Mouse (Mus musculus) embryonic facial prominence, embryonic 11.5 days (tissue): ENCODE data around the gene Crtc3. TPM values are rescaled to one million over a fixed set of nuclear protein-coding genes. Genes with fewer than 3 reads are reported as not detected.

Source experiments
- ATAC-seq: fragments of 200-750 bp; cut with Nextera tagmentation; replicated peaks from 2 replicates; pipeline ENCODE4 v1.8.0; 2017; ENCODE audit warnings: low read depth; ENCODE audit not compliant: insufficient number of reproducible peaks, low FRiP score, low TSS enrichment
- DNase-seq: peaks from one replicate; pipeline ENCODE4 v3.0.0-alpha.2; 2015; ENCODE audit warnings: low spot score
- H3K27ac ChIP-seq: fragments of 300-500 bp; sonication (generic); replicated peaks from 2 replicates; pipeline ENCODE4 v1.5.1; 2014; ENCODE audit warnings: mild to moderate bottlenecking, low read depth, low read length, control low read depth
- H3K27me3 ChIP-seq: fragments of 300-500 bp; sonication (generic); 2 replicates; pipeline ENCODE4 v1.6.1; 2014; ENCODE audit warnings: mild to moderate bottlenecking, low read length, moderate library complexity, mixed read lengths; ENCODE audit not compliant: control insufficient read depth, insufficient read depth
- H3K36me3 ChIP-seq: fragments of 300-500 bp; sonication (generic); replicated peaks from 2 replicates; pipeline ENCODE4 v1.6.1; 2014; ENCODE audit warnings: low read depth, mild to moderate bottlenecking, low read length, moderate library complexity, mixed read lengths; ENCODE audit not compliant: control insufficient read depth, insufficient read depth
- H3K4me1 ChIP-seq: fragments of 300-500 bp; sonication (generic); 2 replicates; pipeline ENCODE4 v1.6.1; 2014; ENCODE audit warnings: low read length, mixed read lengths; ENCODE audit not compliant: control insufficient read depth, insufficient read depth
- H3K4me2 ChIP-seq: fragments of 300-500 bp; sonication (generic); 2 replicates; pipeline ENCODE4 v1.6.1; 2014; ENCODE audit warnings: low read depth, mild to moderate bottlenecking, control low read depth, low read length, moderate library complexity
- H3K4me3 ChIP-seq: fragments of 300-500 bp; sonication (generic); 2 replicates; pipeline ENCODE4 v1.5.1; 2014; ENCODE audit warnings: low read depth, low read length, control low read depth
- H3K9ac ChIP-seq: fragments of 300-500 bp; sonication (generic); replicated peaks from 2 replicates; pipeline ENCODE4 v1.6.1; 2014; ENCODE audit warnings: mild to moderate bottlenecking, control low read depth, low read length
- H3K9me3 ChIP-seq: fragments of 300-500 bp; sonication (generic); replicated peaks from 2 replicates; pipeline ENCODE4 v1.6.1; 2016; ENCODE audit warnings: mild to moderate bottlenecking, low read length, inconsistent platforms, mixed read lengths; ENCODE audit not compliant: control insufficient read depth
- WGBS: fragments of 180-500 bp; shearing (Covaris S2); extraction: QIAGEN DNeasy Blood & Tissue Kit; methylation state at CpG from one replicate; pipeline ENCODE4 v1.1.7; 2014; 5-methylcytosine and 5-hydroxymethylcytosine counted together
- polyA plus RNA-seq: library from polyadenylated mRNA; unstranded; fragments of >200 nt; fragmentation: Nextera tagmentation; extraction: Ambion mirVana; gene quantifications from 2 replicates; pipeline ENCODE4 v1.2.1, GENCODE M21; 2014

Gene Crtc3
- polyA plus RNA-seq, 1 experiment from 2014 or later = 8.4 TPM

DNA sequence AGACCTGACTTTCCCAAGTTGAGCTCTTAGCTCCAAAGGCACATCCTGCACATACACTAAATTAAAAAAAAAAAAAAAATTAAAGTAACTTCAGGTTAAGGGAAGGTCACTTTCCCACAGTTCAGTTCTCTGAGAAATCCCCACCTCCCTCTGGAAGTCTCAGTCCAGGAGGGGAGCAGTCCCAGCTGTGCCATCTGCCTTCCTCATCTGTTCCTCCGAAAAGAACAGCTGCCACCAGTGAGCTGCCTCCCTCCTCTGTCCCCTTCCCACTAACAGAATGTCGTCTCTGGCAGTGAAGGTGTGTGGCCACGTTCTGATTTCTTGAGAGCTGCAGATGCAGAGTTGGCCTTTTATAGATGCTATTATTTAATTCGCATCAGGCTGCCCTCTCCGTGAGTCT lies 9.2 kb upstream of the Crtc3 start:
- 78% methylated on average over 5 of the region's 5 CpGs for WGBS
- ATAC-seq (no peak), DNase-seq (no peak)
- Histone ChIP-seq H3K4me3 (no peak overlapping the region), H3K36me3 (no peaks in the 10 kb centered on the region), H3K4me2 (no peak overlapping the region), H3K9ac (no peak overlapping the region), H3K27ac (no peak overlapping the region), H3K27me3 (no peaks in the 10 kb centered on the region), H3K9me3 (no peaks in the 10 kb centered on the region), H3K4me1 (no peaks in the 10 kb centered on the region)

DNA sequence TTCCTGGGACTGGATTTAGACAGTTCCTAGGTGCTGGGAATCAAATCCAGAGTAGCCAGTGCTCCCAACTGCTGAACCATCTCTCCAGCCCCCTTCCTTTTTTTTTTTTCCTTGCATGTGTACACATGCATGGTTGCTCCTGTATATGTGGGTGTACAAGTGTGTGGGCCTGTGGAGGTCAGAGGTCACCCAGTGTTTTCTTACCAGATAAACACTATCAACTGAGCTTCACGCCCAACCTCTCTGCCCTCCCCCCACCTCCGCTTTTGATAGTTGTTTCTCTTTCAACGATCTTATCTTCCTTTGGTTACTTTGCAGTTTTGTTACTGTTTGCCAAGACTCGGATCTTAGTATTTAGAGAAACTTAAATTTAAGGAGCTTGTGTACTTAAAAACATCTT lies 8.2 kb upstream of the Crtc3 start:
- ATAC-seq = no peak
- no peak overlapping the region for H3K9ac ChIP-seq

DNA sequence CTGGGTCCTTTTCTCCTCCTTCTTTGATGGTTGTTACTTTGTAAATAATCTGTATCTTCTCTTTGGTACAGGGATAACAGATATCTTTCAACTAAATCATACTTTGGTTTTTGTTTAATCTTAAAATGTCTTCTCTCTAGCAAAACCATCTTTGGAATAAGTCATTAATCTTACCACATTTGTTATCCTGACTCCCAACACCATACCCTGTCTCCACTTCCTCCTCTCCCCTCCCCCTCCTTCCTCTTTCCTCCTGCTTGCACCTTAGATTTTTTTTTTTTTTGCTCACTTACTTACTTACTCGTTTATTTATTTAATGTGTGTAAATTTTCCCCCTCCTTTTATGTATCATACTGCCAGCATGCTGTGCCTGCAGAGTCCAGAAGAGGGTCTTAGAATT lies 7.7 kb upstream of the Crtc3 start:
- Histone ChIP-seq H3K36me3 (no peaks in the 10 kb centered on the region), H3K9me3 (no peaks in the 10 kb centered on the region), H3K27ac (no peak overlapping the region), H3K9ac (no peak overlapping the region), H3K4me2 (no peak overlapping the region), H3K4me3 (no peak overlapping the region), H3K27me3 (no peaks in the 10 kb centered on the region), H3K4me1 (no peaks in the 10 kb centered on the region)
- WGBS = 58% methylated on average over 1 of the region's 1 CpGs
- ATAC-seq (no peak), DNase-seq (no peak)

More for the DNA sequence above, 8.2 kb upstream of the Crtc3 start:
- Histone ChIP-seq H3K36me3 (no peaks in the 10 kb centered on the region), H3K9me3 (no peaks in the 10 kb centered on the region), H3K27me3 (no peaks in the 10 kb centered on the region), H3K27ac (no peak overlapping the region), H3K4me3 (no peak overlapping the region), H3K4me1 (no peaks in the 10 kb centered on the region), H3K4me2 (no peak overlapping the region)
- no peak for DNase-seq
- 64% methylated on average over 4 of the region's 4 CpGs for WGBS

DNA sequence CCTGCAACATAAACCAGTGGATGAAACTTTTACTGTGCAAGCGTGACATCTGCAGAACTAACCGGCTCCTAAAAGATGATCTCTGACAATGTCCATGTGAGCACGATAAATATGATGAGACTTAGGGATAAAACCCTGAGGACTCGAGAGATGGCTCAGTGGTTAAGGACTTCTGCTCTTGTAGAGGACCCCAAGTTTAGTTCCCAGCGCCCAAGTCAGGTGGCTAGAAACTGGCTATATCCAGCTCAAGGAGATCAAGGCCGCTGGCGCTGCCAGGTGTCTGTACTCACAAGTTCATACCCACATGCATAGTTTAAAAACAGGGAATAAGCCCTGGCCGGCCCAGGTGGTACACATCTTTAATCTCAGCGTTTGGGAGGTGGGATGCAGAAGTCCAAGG lies 3.8 kb upstream of the Crtc3 start:
- WGBS = 88% methylated on average over 9 of the region's 9 CpGs
- H3K27ac ChIP-seq = no peak overlapping the region
- no peaks in the 10 kb centered on the region for H3K9me3 ChIP-seq
- H3K4me2 ChIP-seq = no peak overlapping the region
- H3K9ac ChIP-seq = no peak overlapping the region
- H3K27me3 ChIP-seq = no peaks in the 10 kb centered on the region
- DNase-seq = no peak
- no peaks in the 10 kb centered on the region for H3K36me3 ChIP-seq
- no peaks in the 10 kb centered on the region for H3K4me1 ChIP-seq
- H3K4me3 ChIP-seq = no peak overlapping the region
- ATAC-seq = no peak

DNA sequence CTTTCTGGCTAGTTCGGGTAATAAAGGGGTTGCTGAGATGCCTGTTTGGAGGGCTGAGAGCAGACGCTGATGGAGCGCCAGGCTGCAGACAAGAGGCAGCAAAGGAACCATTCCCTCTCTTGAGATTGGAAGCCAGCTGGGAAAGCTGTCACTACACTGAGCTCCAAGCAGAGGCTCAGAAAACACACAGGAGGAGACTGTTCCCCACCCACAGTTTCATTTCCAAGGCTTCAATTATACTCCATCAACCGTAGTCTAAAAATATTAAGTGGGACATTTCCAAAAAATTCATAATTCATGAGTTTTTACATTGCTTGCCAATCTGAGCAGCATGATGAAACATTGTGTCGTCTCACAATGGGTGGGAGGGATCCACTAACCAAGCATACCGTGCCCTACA lies 2.5 kb upstream of the Crtc3 start:
- Histone ChIP-seq H3K4me3 (no peak overlapping the region), H3K27me3 (no peaks in the 10 kb centered on the region), H3K36me3 (no peaks in the 10 kb centered on the region), H3K9me3 (no peaks in the 10 kb centered on the region), H3K9ac (no peak overlapping the region), H3K4me2 (no peak overlapping the region), H3K27ac (no peak overlapping the region), H3K4me1 (no peaks in the 10 kb centered on the region)
- DNase-seq = no peak
- no peak for ATAC-seq
- WGBS = 73% methylated on average over 6 of the region's 6 CpGs

DNA sequence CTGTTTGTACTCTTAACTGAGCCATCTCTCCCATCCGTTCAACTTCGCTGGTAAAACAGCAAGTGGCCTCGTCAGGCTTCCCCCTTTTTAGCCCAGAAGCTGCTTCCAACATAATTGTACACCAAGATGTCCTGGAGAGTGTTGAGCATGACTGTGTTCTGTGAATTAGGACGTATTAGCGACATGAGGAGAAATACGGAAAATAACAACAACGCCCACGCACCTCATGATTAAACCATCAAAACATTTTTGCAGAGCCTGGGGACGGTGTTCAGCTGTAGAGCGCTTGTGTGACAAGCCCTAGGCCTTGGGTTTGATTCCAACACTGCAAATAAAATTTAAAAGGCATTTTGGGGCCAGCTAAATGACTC lies 529 bp upstream of the Crtc3 start:
- H3K9ac ChIP-seq = peak overlapping the region; percentile 95
- no peaks in the 10 kb centered on the region for H3K36me3 ChIP-seq
- peak overlapping the region; percentile 86 for H3K4me2 ChIP-seq
- ATAC-seq (no peak), DNase-seq (no peak)
- no peaks in the 10 kb centered on the region for H3K27me3 ChIP-seq
- WGBS = 25% methylated on average over 10 of the region's 10 CpGs
- H3K27ac ChIP-seq = no peak overlapping the region; the same call in 1 of the 2 replicates
- no peaks in the 10 kb centered on the region for H3K9me3 ChIP-seq
- peak overlapping the region; percentile 83 for H3K4me3 ChIP-seq
- H3K4me1 ChIP-seq = no peaks in the 10 kb centered on the region

DNA sequence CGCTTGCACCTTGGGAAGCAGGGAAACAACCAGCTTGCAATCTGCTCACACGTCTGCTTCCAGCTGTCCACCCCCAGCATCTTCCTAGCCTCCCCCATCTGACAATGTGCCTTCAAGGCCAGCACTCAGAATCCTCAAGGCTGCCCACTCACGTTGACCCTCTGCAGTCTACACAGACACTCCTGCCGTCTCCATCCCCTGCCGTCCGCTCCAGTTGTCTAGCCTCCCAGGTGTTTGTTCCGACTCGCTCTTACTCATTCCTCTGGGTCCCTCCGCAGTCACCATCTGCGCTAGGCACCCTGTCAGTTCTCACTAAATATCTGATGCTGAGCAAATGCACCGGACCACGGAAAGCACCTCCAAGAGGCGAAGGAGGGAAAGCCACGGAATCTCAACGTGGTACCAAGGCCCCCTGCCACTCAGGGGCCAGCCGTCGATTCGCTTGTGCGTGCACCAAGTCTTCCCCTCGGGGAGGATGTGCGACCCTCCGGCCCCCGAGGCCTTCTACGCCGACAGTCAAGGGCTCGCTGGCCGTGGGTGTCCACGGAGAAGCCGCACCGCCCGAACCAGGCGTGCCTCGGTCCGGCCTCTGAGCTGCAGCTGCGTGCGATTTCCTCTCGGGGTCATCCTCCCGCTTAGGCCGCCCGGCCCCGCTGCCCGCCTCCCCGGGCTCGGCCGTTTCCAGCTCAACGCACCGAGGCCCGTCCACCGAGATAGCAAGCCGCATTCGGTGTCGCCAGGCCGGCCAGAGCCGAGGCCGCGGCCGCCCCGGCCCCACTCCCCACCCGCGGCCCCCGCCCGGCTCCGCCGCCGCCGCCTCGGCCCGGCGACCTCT lies 739 bp downstream of the Crtc3 start:
- peak; percentile 77 for DNase-seq
- no peaks in the 10 kb centered on the region for H3K9me3 ChIP-seq
- WGBS = 1% methylated on average over 65 of the region's 69 CpGs

DNA sequence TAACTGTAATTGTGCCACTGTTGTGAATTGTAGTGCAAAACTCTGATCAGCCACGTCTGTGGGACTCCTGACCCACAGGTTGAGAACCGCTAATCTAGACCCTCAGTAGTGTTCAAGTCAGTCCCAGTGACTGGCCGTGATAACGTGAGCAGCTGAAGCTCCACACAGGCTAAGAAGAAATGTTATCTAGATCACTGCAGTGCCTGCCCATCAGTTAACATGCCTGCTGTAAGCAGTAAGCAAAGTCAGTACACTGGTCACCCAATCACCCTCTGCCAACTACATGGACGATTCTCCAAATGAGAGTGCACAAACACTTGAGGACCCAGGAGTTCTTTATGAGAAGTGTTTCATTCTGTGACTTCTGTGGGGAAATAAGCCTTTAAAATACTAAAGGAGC lies 3.0 kb downstream of the Crtc3 start:
- Histone ChIP-seq H3K27me3 (no peaks in the 10 kb centered on the region), H3K4me3 (no peak overlapping the region), H3K4me2 (no peak overlapping the region), H3K27ac (no peak overlapping the region), H3K9ac (no peak overlapping the region), H3K9me3 (no peaks in the 10 kb centered on the region), H3K4me1 (no peaks in the 10 kb centered on the region), H3K36me3 (no peaks in the 10 kb centered on the region)
- 81% methylated on average over 5 of the region's 5 CpGs for WGBS
- no peak for DNase-seq
- ATAC-seq = no peak

More for the DNA sequence above, 739 bp downstream of the Crtc3 start:
- Histone ChIP-seq H3K4me1 (no peaks in the 10 kb centered on the region), H3K4me2 (peak overlapping the region; percentile 86), H3K27ac (peak overlapping the region; percentile 88), H3K27me3 (no peaks in the 10 kb centered on the region), H3K36me3 (no peaks in the 10 kb centered on the region), H3K9ac (peak overlapping the region; percentile 95), H3K4me3 (peak overlapping the region; percentile 83)
- peak; percentile 41 for ATAC-seq
